Mouse (Mus musculus) megakaryocyte, adult 5-6 weeks (primary cell): ENCODE measurements around the gene Kif27. TPM values are rescaled to one million over a fixed set of nuclear protein-coding genes. Genes with fewer than 3 reads are reported as not detected.

ENCODE experiments used
- ATAC-seq: 2 replicates; pipeline ENCODE4 v1.8.0; 2016; ENCODE audit warnings: mild to moderate bottlenecking, inconsistent platforms; ENCODE audit not compliant: poor library complexity, severe bottlenecking
- total RNA-seq, 2 experiments: library from RNA; stranded (forward) in 1 of 2; stranded (reverse) in 1 of 2; fragments of 153-499, 151-499 nt in 1 of 2; fragments of 221-1000, 200-1000 nt in 1 of 2; gene quantifications; 2 replicates each; pipeline versions ENCODE4 v1.2.3 to v1.2.4; 2015 to 2017

Gene Kif27
- total RNA-seq, 2 experiments from 2014 or later, result not detected

DNA sequence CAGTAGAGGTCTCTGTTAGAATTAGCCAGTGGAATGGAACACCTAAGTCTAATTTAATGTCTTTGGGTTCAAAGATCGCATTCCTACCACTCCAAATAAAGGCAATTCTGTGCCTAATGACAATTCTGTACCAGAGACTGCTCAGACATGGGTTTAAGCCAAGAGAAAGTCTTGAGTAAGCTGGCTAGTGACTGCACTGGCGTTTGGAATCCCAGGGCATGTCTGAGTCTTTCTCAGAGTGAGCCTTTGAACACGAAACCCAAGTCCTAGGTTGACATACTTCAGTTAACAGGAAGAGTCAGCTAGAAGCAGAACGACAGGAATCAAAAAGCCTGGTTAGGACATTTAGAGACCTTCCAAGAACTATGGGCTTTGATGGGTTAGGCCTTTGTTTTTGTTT lies 75.5 kb downstream of the Kif27 start:
- ATAC-seq, result no peak

DNA sequence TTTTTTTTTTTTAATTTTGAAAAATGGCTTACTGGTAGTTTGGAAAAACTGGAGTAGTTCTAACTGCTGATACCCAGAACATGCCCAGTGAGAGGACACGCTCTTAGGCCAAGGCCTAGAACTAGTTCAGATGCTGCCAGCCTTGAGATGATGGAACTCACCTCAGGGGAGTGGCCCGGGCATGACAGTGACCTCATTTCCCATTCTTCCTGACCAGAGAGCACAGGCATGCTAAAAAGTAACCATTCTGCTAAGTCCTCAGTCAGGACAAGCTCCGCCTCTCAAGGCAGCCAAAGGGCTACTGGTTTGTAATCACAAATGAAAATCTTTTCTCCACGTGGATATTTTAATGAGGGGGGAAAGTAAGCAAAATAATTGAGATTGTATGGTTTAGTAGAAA lies 77.0 kb downstream of the Kif27 start:
- no peak for ATAC-seq

DNA sequence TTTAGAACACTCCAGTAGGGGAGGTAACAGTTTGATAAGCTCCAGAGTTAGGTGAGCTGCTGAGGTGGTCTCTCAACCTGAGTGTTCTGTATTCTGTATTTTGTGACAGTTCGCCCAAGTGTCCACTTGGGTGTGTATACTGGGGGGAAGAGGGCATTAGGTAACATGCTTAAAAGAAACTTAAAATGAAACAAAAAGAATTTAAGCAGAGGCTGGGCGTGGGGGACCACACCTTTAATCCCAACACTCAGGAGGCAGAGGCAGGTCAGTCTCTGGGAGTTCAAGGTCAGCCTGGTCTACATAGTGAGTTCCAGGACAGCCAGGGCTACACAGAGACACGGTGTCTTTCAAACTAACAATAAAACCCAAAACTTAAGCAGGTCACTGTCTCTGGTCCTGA lies 78.4 kb downstream of the Kif27 start:
- ATAC-seq, result no peak

DNA sequence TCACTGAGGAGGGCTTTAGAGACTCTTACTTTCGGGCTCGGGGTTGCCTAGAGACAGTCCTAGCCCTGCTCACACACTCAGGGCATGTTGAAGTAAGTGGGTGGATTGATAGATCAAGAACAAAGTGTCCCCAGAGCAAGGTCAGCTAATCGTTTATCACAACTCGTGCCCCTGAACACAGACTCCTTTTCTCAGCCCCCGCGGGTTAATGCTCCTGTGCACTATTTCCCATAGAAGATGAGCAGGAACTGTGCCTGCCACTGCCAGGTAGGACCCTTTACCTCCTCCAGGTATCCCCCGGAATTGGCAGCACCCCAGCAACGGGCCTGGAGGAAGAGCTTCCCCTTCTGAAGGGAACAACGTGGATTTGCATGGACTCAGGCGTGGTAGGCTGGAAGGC lies 82.7 kb downstream of the Kif27 start:
- no peak for ATAC-seq

GRCm38 (mm10) chr13:58275599-58275998 lies 83.3 kb downstream of the Kif27 start, which contains the start of gene Gkap1:
Gene Gkap1 (minus strand): TSS chr13:58275699.
- ATAC-seq, result no peak

GRCm38 (mm10) chr13:58275076-58275475 lies 83.8 kb downstream of the Kif27 start:
- no peak for ATAC-seq

DNA sequence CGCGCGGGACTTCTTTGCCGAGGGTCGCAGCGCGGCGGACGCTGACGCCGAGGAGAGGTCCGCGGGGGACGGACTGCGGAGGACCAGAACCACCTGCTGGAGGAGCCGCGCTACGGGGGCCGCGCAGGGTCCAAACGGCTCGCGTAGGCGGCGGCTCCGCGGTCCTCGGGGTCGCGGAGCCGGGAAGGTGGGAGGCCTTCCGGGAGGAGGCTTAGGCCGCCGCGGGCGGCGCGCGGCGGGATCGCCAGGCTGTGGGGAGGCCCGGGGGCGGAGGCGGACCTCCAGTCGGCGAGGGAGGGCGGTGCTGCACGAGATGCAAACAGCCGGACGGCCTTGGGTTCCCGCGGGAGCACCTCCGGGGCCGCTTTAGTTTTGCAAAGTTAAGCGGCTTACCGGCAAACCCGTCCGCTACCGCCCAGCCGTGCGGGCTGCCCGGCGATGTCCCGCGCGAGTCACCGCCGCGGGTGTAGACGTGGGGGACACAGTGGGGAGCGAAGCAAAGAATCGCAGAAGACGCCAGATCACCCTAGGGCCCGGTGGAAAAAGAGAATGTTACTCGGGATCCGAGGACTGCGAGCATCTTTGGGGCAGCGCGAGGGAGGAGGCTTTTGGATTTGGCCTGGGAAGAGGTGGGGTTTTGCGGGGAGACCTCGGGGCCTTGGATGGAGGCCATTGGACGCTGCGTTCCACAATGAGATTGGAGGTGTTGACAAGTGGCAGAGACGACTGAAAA lies 84.5 kb downstream of the Kif27 start:
- peak; percentile 66 for ATAC-seq

- peak; percentile 35 for ATAC-seq
Measured at GRCm38 (mm10) chr13:58273411-58274258, 85.3 kb downstream of the Kif27 start.

- ATAC-seq, result no peak
Measured at GRCm38 (mm10) chr13:58266864-58267263, 92.1 kb downstream of the Kif27 start.

DNA sequence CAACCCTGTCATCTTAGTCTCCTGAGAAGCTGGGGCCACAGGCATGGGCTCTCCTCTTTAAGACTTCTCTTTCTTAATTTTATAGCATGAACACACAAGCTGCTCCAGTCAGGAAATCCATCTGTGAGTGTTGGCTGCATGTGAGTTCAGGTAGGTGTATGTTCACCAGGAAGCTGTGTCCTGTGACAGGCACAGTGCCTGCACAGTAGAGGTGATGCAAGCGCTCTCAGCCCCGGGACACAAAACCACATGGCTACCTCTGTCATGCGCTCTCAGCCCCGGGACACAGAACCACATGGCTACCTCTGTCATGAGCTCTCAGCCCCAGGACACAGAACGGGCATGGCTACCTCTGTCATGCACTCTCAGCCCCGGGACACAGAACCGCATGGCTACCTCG lies 95.4 kb downstream of the Kif27 start:
- no peak for ATAC-seq

DNA sequence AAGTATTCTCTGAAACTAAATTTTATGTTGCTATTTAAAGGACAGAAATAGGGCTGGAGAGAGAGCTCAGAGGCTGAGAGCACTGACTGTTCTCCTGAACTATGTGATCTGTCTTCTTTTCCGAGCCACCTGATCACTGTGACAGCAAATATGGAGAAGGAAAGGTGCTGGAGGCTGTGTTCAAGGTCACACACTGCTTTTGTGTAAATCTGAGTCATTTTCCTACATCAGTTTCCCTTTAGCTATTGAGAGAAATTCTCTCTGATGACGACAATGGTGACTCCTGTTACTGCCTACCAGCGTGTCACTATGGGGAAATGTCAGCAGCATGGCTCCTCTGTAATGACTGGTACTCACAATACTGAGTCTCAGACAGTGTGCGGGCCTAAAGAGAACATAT lies 97.2 kb downstream of the Kif27 start:
- ATAC-seq, result no peak

GRCm38 (mm10) chr13:58253268-58253667 lies 105.7 kb downstream of the Kif27 start:
- ATAC-seq, result no peak

GRCm38 (mm10) chr13:58248957-58249356 lies 110.0 kb downstream of the Kif27 start:
- no peak for ATAC-seq

Other genes with a start within 250 kb of the Kif27 start
- gene Klhl3, start 245.5 kb downstream of the Kif27 start, total RNA-seq (2015), result 0.07 and 0.09 TPM in 2 replicates
- 0.11 and 0.12 TPM in 2 replicates for gene Klhl3, start 245.5 kb downstream of the Kif27 start, total RNA-seq (2017)
- 68.3 and 78.2 TPM in 2 replicates for gene Hnrnpa0, start 230.6 kb downstream of the Kif27 start, total RNA-seq (2015)
- gene Hnrnpa0, start 230.6 kb downstream of the Kif27 start, total RNA-seq (2017), result 44.4 and 46.5 TPM in 2 replicates
- 52.9 and 53.8 TPM in 2 replicates for gene Idnk, start 201.5 kb downstream of the Kif27 start, total RNA-seq (2015)
- 36.7 and 38.7 TPM in 2 replicates for gene Idnk, start 201.5 kb downstream of the Kif27 start, total RNA-seq (2017)
- gene Ubqln1, start 143.5 kb downstream of the Kif27 start, total RNA-seq (2015), result 48.1 and 49.5 TPM in 2 replicates
- 55.3 and 61.5 TPM in 2 replicates for gene Ubqln1, start 143.5 kb downstream of the Kif27 start, total RNA-seq (2017)
- gene Gkap1, start 83.4 kb downstream of the Kif27 start, total RNA-seq (2015), result 8.9 and 16.6 TPM in 2 replicates
- 7.9 and 10.0 TPM in 2 replicates for gene Gkap1, start 83.4 kb downstream of the Kif27 start, total RNA-seq (2017)
- 20.8 and 21.8 TPM in 2 replicates for gene 2210016F16Rik, start 26.1 kb upstream of the Kif27 start, total RNA-seq (2015)
- gene 2210016F16Rik, start 26.1 kb upstream of the Kif27 start, total RNA-seq (2017), result 12.3 and 12.6 TPM in 2 replicates
- gene Rmi1, start 43.1 kb upstream of the Kif27 start, total RNA-seq (2015), result 40.6 and 46.0 TPM in 2 replicates
- 23.6 and 25.5 TPM in 2 replicates for gene Rmi1, start 43.1 kb upstream of the Kif27 start, total RNA-seq (2017)
- 665 and 701 TPM in 2 replicates for gene Hnrnpk, start 44.2 kb upstream of the Kif27 start, total RNA-seq (2015)
- gene Hnrnpk, start 44.2 kb upstream of the Kif27 start, total RNA-seq (2017), result 1,381 and 1,571 TPM in 2 replicates